Comparison of ENCODE assay signal across 8 mouse cellular contexts in the genomic region with DNA sequence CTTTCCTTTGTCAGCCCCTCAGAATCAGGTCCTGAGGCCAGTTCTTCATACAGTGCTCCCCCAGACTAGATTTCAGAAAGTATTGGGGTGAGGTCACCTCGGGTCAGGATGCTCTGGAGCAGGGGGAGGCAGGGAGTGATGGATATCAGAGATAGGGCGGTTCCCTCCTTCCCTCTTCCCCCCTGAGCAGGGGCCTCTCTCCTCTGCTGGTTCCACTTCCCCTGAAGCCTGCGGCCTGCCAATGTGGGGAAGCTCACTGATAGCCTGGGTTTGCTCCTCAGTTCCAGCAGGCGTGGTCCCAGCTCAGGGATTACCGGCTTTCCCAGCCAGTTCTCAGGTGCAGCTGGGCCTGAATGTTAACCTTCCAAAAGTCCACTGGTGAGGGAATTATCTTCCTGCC. TPM values are rescaled to one million over a fixed set of nuclear protein-coding genes. Genes with fewer than 3 reads are reported as not detected.
DNase-seq lines count a peak whose midpoint lies in the region; ATAC-seq and TF ChIP-seq lines count a peak whose summit lies in the region.
"Had no signal": no experiment of that assay in that cellular context is flagged by ENCODE, and none has a peak within 500 bp of the region (broad histone marks: within the 10 kb centered on the region; RNA-seq: fewer than 3 reads in every experiment).

No protein-coding gene starts in this region.

- peaks cover 30% of the 10 kb centered on the region; the same call in 1 of the 2 replicates for H3K4me1 ChIP-seq in lung, postnatal 0 days (ENCODE audit: insufficient read depth, low read depth, low read length)
- H3K4me1 ChIP-seq in lung, adult 2 months (ENCODE audit: control insufficient read depth, insufficient read depth, low read length): peaks cover 36% of the 10 kb centered on the region
- peaks cover 17% of the 10 kb centered on the region for H3K4me1 ChIP-seq in embryonic facial prominence, embryonic 11.5 days (ENCODE audit: control insufficient read depth, insufficient read depth, low read length)
- peaks cover 38% of the 10 kb centered on the region for H3K4me1 ChIP-seq in heart, embryonic 16.5 days (ENCODE audit: control insufficient read depth, insufficient read depth, low read length)

- ATAC-seq in lung, postnatal 0 days: no peak
- no peak for ATAC-seq in embryonic facial prominence, embryonic 11.5 days (replicated peaks; ENCODE audit: insufficient number of reproducible peaks, low FRiP score, low TSS enrichment, low read depth)
- ATAC-seq in heart, embryonic 16.5 days (replicated peaks; ENCODE audit: extremely low read depth, insufficient read depth, low FRiP score): no peak

- no peaks in the 10 kb centered on the region for H3K9me3 ChIP-seq in lung, postnatal 0 days (ENCODE audit: low read length)
- H3K9me3 ChIP-seq in embryonic facial prominence, embryonic 11.5 days (replicated peaks; ENCODE audit: control insufficient read depth, low read length): no peaks in the 10 kb centered on the region
- no peaks in the 10 kb centered on the region for H3K9me3 ChIP-seq in heart, embryonic 16.5 days (replicated peaks; ENCODE audit: control insufficient read depth, low read length)

- 6% methylated on average over 5 of the region's 5 CpGs for WGBS in lung, postnatal 0 days
- 20% methylated on average over 5 of the region's 5 CpGs for WGBS in lung, adult 2 months
- WGBS in embryonic facial prominence, embryonic 11.5 days: 26% methylated on average over 5 of the region's 5 CpGs
- WGBS in heart, embryonic 16.5 days: 6% methylated on average over 5 of the region's 5 CpGs

- no peak for TF ChIP-seq POLR2A in lung, adult 2 months (IDR thresholded peaks at IDR 0.05; ENCODE audit: borderline replicate concordance, extremely low read depth, low read depth, low read length)

- peak overlapping the region; percentile 91 for H3K4me2 ChIP-seq in lung, postnatal 0 days (replicated peaks; ENCODE audit: low read depth, low read length)
- H3K4me2 ChIP-seq in embryonic facial prominence, embryonic 11.5 days (ENCODE audit: low read depth, low read length): peak overlapping the region; percentile 87
- H3K4me2 ChIP-seq in heart, embryonic 16.5 days (ENCODE audit: low read depth, low read length): peak overlapping the region; percentile 91

- no peaks in the 10 kb centered on the region for H3K27me3 ChIP-seq in lung, postnatal 0 days (replicated peaks; ENCODE audit: insufficient read depth, low read length)
- no peaks in the 10 kb centered on the region for H3K27me3 ChIP-seq in embryonic facial prominence, embryonic 11.5 days (ENCODE audit: control insufficient read depth, insufficient read depth, low read length)
- no peaks in the 10 kb centered on the region for H3K27me3 ChIP-seq in heart, embryonic 16.5 days (ENCODE audit: control insufficient read depth, insufficient read depth, low read length)

- H3K36me3 ChIP-seq in lung, postnatal 0 days (ENCODE audit: insufficient read depth, low read length): peaks cover 29% of the 10 kb centered on the region
- peaks cover 10% of the 10 kb centered on the region for H3K36me3 ChIP-seq in embryonic facial prominence, embryonic 11.5 days (replicated peaks; ENCODE audit: control insufficient read depth, insufficient read depth, low read depth, low read length)
- peaks cover 38% of the 10 kb centered on the region for H3K36me3 ChIP-seq in heart, embryonic 16.5 days (ENCODE audit: control insufficient read depth, insufficient read depth)

- H3K9ac ChIP-seq in lung, postnatal 0 days (replicated peaks; ENCODE audit: low read depth): no peak overlapping the region
- peak overlapping the region; percentile 83 for H3K9ac ChIP-seq in embryonic facial prominence, embryonic 11.5 days (replicated peaks; ENCODE audit: low read length)
- H3K9ac ChIP-seq in heart, embryonic 16.5 days (ENCODE audit: low read length): peak overlapping the region; percentile 92

- no peak for TF ChIP-seq EP300 in lung, postnatal 0 days (IDR thresholded peaks at IDR 0.05)

- peak; percentile 50 for DNase-seq in lung, postnatal 0 days (ENCODE audit: low spot score)
- no peak for DNase-seq in lung, adult 2 months
- no peak for DNase-seq in embryonic facial prominence, embryonic 11.5 days (ENCODE audit: low spot score)
- DNase-seq in lung, postnatal 25 days (ENCODE audit: low spot score): peak; percentile 17
- DNase-seq in layer of hippocampus, postnatal 25 days (ENCODE audit: extremely low spot score in 1 of 2, low spot score in 1 of 2): no peak
- no peak for DNase-seq in ovary, postnatal 10 days (ENCODE audit: low spot score)

- peak overlapping the region; percentile 80 for H3K4me3 ChIP-seq in lung, postnatal 0 days (ENCODE audit: low read depth, low read length)
- no peak overlapping the region for H3K4me3 ChIP-seq in lung, adult 2 months (replicated peaks; ENCODE audit: extremely low read depth, low read depth, low read length)
- peak overlapping the region; percentile 78 for H3K4me3 ChIP-seq in embryonic facial prominence, embryonic 11.5 days (ENCODE audit: low read depth, low read length)
- H3K4me3 ChIP-seq in heart, embryonic 16.5 days (ENCODE audit: low read length): peak overlapping the region; percentile 91

- no peak for TF ChIP-seq CTCF in lung, postnatal 0 days (IDR thresholded peaks at IDR 0.05)
- no peak for TF ChIP-seq CTCF in lung, adult 2 months (IDR thresholded peaks at IDR 0.05; ENCODE audit: insufficient read depth, low read length)

- H3K27ac ChIP-seq in lung, postnatal 0 days (ENCODE audit: low read length): peak overlapping the region; percentile 7; the same call in 1 of the 2 replicates
- peak overlapping the region; percentile 39 for H3K27ac ChIP-seq in embryonic facial prominence, embryonic 11.5 days (replicated peaks; ENCODE audit: low read depth, low read length)
- H3K27ac ChIP-seq in heart, embryonic 16.5 days (ENCODE audit: low read length): peak overlapping the region; percentile 99

RNA-seq across cellular contexts. Expression of gene Pafah1b3, which starts 14.1 kb away (rescaled TPM):
- 83.8 and 87.1 TPM in 2 replicates for polyA plus RNA-seq in lung, postnatal 0 days (2015; fragmentation: Nextera tagmentation; extraction: Ambion mirVana)
- 42.7 and 49.1 TPM in 2 replicates for polyA plus RNA-seq in lung, adult 2 months (2012; rRNA removed)
- polyA plus RNA-seq in embryonic facial prominence, embryonic 11.5 days (2014; fragmentation: Nextera tagmentation; extraction: Ambion mirVana): 287 and 312 TPM in 2 replicates
- polyA plus RNA-seq in heart, embryonic 16.5 days (2015; fragmentation: Nextera tagmentation; extraction: Ambion mirVana): 111 and 121 TPM in 2 replicates
- total RNA-seq in layer of hippocampus, postnatal 25 days (2021): 10 to 100 TPM; 19.2 to 25.2 TPM

RNA-seq across cellular contexts. Expression of gene Cic, which starts 16.1 kb away (rescaled TPM):
- polyA plus RNA-seq in lung, postnatal 0 days (2015; fragmentation: Nextera tagmentation; extraction: Ambion mirVana): 26.5 and 31.9 TPM in 2 replicates
- 96.1 and 107 TPM in 2 replicates for polyA plus RNA-seq in lung, adult 2 months (2012; rRNA removed)
- polyA plus RNA-seq in embryonic facial prominence, embryonic 11.5 days (2014; fragmentation: Nextera tagmentation; extraction: Ambion mirVana): 26.6 and 27.0 TPM in 2 replicates
- 22.7 and 24.7 TPM in 2 replicates for polyA plus RNA-seq in heart, embryonic 16.5 days (2015; fragmentation: Nextera tagmentation; extraction: Ambion mirVana)
- total RNA-seq in layer of hippocampus, postnatal 25 days (2021): 100 to 1,000 TPM; 176 to 220 TPM

RNA-seq across cellular contexts. Expression of gene Prr19, which starts 17.6 kb away (rescaled TPM):
- polyA plus RNA-seq in lung, postnatal 0 days (2015; fragmentation: Nextera tagmentation; extraction: Ambion mirVana): not detected in 2 replicates
- polyA plus RNA-seq in lung, adult 2 months (2012; rRNA removed): not detected in 2 replicates
- polyA plus RNA-seq in embryonic facial prominence, embryonic 11.5 days (2014; fragmentation: Nextera tagmentation; extraction: Ambion mirVana): 1.6 TPM in 2 replicates
- polyA plus RNA-seq in heart, embryonic 16.5 days (2015; fragmentation: Nextera tagmentation; extraction: Ambion mirVana): not detected in 2 replicates
- total RNA-seq in layer of hippocampus, postnatal 25 days (2021): not detected
- total RNA-seq: heart, postnatal 10 days had no signal

RNA-seq across cellular contexts. Expression of gene Tmem145, which starts 22.3 kb away (rescaled TPM):
- 0.08 TPM in 1 of 2 replicates, not detected in the other for polyA plus RNA-seq in lung, postnatal 0 days (2015; fragmentation: Nextera tagmentation; extraction: Ambion mirVana)
- not detected in 2 replicates for polyA plus RNA-seq in lung, adult 2 months (2012; rRNA removed)
- 0.91 and 1.3 TPM in 2 replicates for polyA plus RNA-seq in embryonic facial prominence, embryonic 11.5 days (2014; fragmentation: Nextera tagmentation; extraction: Ambion mirVana)
- polyA plus RNA-seq in heart, embryonic 16.5 days (2015; fragmentation: Nextera tagmentation; extraction: Ambion mirVana): 0.08 and 0.20 TPM in 2 replicates
- 10 to 100 TPM; 26.0 to 28.1 TPM for total RNA-seq in layer of hippocampus, postnatal 25 days (2021)
- total RNA-seq: heart, postnatal 10 days had no signal

RNA-seq across cellular contexts. Expression of gene Erf, which starts 33.1 kb away (rescaled TPM):
- polyA plus RNA-seq in lung, postnatal 0 days (2015; fragmentation: Nextera tagmentation; extraction: Ambion mirVana): 8.7 and 10.3 TPM in 2 replicates
- polyA plus RNA-seq in lung, adult 2 months (2012; rRNA removed): 41.1 and 51.4 TPM in 2 replicates
- 19.4 and 22.6 TPM in 2 replicates for polyA plus RNA-seq in embryonic facial prominence, embryonic 11.5 days (2014; fragmentation: Nextera tagmentation; extraction: Ambion mirVana)
- polyA plus RNA-seq in heart, embryonic 16.5 days (2015; fragmentation: Nextera tagmentation; extraction: Ambion mirVana): 8.5 and 11.2 TPM in 2 replicates
- 10 to 100 TPM; 44.4 to 51.1 TPM for total RNA-seq in layer of hippocampus, postnatal 25 days (2021)

Comparison
In these comparisons a context has a peak if more than half of its experiments do, and no peak if none do; other contexts are left out.
1. DNase-seq: peak in lung, postnatal 0 days (single experiment) and lung, postnatal 25 days (single experiment); none in lung, adult 2 months (single experiment), embryonic facial prominence, embryonic 11.5 days (single experiment), layer of hippocampus, postnatal 25 days (0 of 2) and ovary, postnatal 10 days (single experiment).
2. H3K27ac ChIP-seq: peak in every context shown above with its lines; median percentile 99 in heart, embryonic 16.5 days; 39 in embryonic facial prominence, embryonic 11.5 days; 7 in lung, postnatal 0 days.
3. Peak in every context shown above with its lines, with median percentiles within 50 percentile points of each other: H3K4me2 ChIP-seq.